ENCODE assay signal across 9 mouse cellular contexts in the genomic region with DNA sequence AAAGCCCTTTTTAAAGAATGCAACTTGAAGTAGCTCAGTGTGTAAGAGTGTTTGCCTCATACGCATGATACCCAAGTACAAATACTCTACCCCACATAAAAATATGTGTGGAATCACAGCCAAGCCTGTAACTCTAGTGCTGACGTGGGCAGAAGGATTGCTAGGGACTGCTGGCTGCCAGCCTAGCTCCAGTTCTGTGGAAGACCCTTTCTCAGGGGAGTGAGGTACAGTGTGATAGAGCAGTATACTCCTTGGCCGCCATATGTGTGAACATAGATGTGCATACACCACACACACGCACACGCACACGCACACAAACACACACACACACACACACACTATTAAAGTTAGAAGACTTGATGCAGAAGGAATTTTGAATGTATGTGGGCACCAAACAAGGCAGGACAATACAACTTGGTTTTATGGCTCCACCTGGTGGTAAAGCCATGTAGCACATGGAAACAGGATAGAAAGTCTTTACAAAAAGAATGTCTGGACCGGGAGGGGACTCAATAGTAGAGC. TPM values are rescaled to one million over a fixed set of nuclear protein-coding genes. Genes with fewer than 3 reads are reported as not detected.
A peak's percentile ranks its signal among the peaks of the same experiment; 100 is the strongest.
DNase-seq lines count a peak whose midpoint lies in the region; ATAC-seq and TF ChIP-seq lines count a peak whose summit lies in the region.
"Had no signal": no experiment of that assay in that cellular context is flagged by ENCODE, and none has a peak within 500 bp of the region (broad histone marks: within the 10 kb centered on the region; RNA-seq: fewer than 3 reads in every experiment).

No protein-coding gene starts in this region.

- H3K4me2 ChIP-seq in kidney, embryonic 14.5 days (replicated peaks; ENCODE audit: low read depth, low read length), result no peak overlapping the region
- no peak overlapping the region for H3K4me2 ChIP-seq in forebrain, embryonic 13.5 days
- H3K4me2 ChIP-seq in midbrain, postnatal 0 days (ENCODE audit: low read depth, low read length, poor library complexity, severe bottlenecking), result no peak overlapping the region
- no peak overlapping the region for H3K4me2 ChIP-seq in stomach, embryonic 15.5 days
- H3K4me2 ChIP-seq: embryonic facial prominence, embryonic 12.5 days had no signal

- peak; percentile 88 for TF ChIP-seq CTCF in midbrain, postnatal 0 days (IDR thresholded peaks at IDR 0.05)

- no peak overlapping the region for H3K4me3 ChIP-seq in kidney, embryonic 14.5 days (ENCODE audit: low read length)
- no peak overlapping the region for H3K4me3 ChIP-seq in forebrain, embryonic 13.5 days
- no peak overlapping the region for H3K4me3 ChIP-seq in midbrain, postnatal 0 days (ENCODE audit: low read depth, low read length)
- H3K4me3 ChIP-seq in stomach, embryonic 15.5 days (replicated peaks), result no peak overlapping the region
- H3K4me3 ChIP-seq: embryonic facial prominence, embryonic 12.5 days had no signal

- ATAC-seq in kidney, embryonic 14.5 days (ENCODE audit: low FRiP score, low TSS enrichment), result no peak
- peak; percentile 38; the same call in 1 of the 2 replicates for ATAC-seq in forebrain, embryonic 13.5 days
- peak; percentile 52 for ATAC-seq in inflammation-experienced regulatory T-cells, adult 6 months
- 0 out of 2 replicates have a peak, but pooled peaks have one; percentile 23 for ATAC-seq in midbrain, postnatal 0 days (ENCODE audit: low FRiP score)
- ATAC-seq in stomach, embryonic 15.5 days (ENCODE audit: insufficient read depth, low FRiP score, low read depth), result peak; percentile 66; the same call in 1 of the 2 replicates

- no peaks in the 10 kb centered on the region for H3K9me3 ChIP-seq in kidney, embryonic 14.5 days (ENCODE audit: control insufficient read depth, low read length)
- H3K9me3 ChIP-seq in forebrain, embryonic 13.5 days (replicated peaks), result no peaks in the 10 kb centered on the region
- no peaks in the 10 kb centered on the region for H3K9me3 ChIP-seq in midbrain, postnatal 0 days (ENCODE audit: low read length)
- H3K9me3 ChIP-seq in stomach, embryonic 15.5 days, result no peaks in the 10 kb centered on the region
- H3K9me3 ChIP-seq: embryonic facial prominence, embryonic 12.5 days had no signal

- H3K27me3 ChIP-seq in kidney, embryonic 14.5 days (ENCODE audit: control insufficient read depth, insufficient read depth, low read length), result no peaks in the 10 kb centered on the region
- H3K27me3 ChIP-seq in forebrain, embryonic 13.5 days, result no peaks in the 10 kb centered on the region
- no peaks in the 10 kb centered on the region for H3K27me3 ChIP-seq in midbrain, postnatal 0 days (ENCODE audit: insufficient read depth, low read length)
- H3K27me3 ChIP-seq in stomach, embryonic 15.5 days (replicated peaks), result no peaks in the 10 kb centered on the region
- H3K27me3 ChIP-seq: embryonic facial prominence, embryonic 12.5 days had no signal

- WGBS in kidney, embryonic 14.5 days, result 72% methylated on average over 7 of the region's 7 CpGs
- WGBS in forebrain, embryonic 13.5 days, result 64% methylated on average over 7 of the region's 7 CpGs
- 67% methylated on average over 7 of the region's 7 CpGs for WGBS in midbrain, postnatal 0 days
- 58% methylated on average over 7 of the region's 7 CpGs for WGBS in stomach, embryonic 15.5 days

- H3K9ac ChIP-seq in kidney, embryonic 14.5 days (ENCODE audit: low read depth, low read length), result no peak overlapping the region
- no peak overlapping the region for H3K9ac ChIP-seq in forebrain, embryonic 13.5 days
- H3K9ac ChIP-seq in midbrain, postnatal 0 days (replicated peaks; ENCODE audit: low read length, poor library complexity, severe bottlenecking), result no peak overlapping the region
- H3K9ac ChIP-seq in stomach, embryonic 15.5 days, result no peak overlapping the region
- H3K9ac ChIP-seq: embryonic facial prominence, embryonic 12.5 days had no signal

- H3K27ac ChIP-seq in kidney, embryonic 14.5 days (ENCODE audit: low read depth, low read length), result no peak overlapping the region
- H3K27ac ChIP-seq in forebrain, embryonic 13.5 days, result no peak overlapping the region
- no peak overlapping the region for H3K27ac ChIP-seq in midbrain, postnatal 0 days (ENCODE audit: low read depth, low read length)
- no peak overlapping the region for H3K27ac ChIP-seq in stomach, embryonic 15.5 days
- H3K27ac ChIP-seq: embryonic facial prominence, embryonic 12.5 days had no signal

- H3K36me3 ChIP-seq in kidney, embryonic 14.5 days (ENCODE audit: control insufficient read depth, insufficient read depth, low read length), result peaks cover 10% of the 10 kb centered on the region; the same call in 1 of the 2 replicates
- H3K36me3 ChIP-seq in forebrain, embryonic 13.5 days (ENCODE audit: poor library complexity, severe bottlenecking), result no peaks in the 10 kb centered on the region
- H3K36me3 ChIP-seq in midbrain, postnatal 0 days (ENCODE audit: insufficient read depth, low read length), result no peaks in the 10 kb centered on the region
- 0 out of 2 replicates have a peak, but pooled peaks cover 3% of the 10 kb centered on the region for H3K36me3 ChIP-seq in stomach, embryonic 15.5 days

- DNase-seq in kidney, adult 18-20 months, result peak; percentile 59
- peak; percentile 60 for DNase-seq in c-Kit-positive CD71-positive TER-119-negative erythroid progenitor cells, embryonic 14.5 days (ENCODE audit: low read depth)
- peak; percentile 48 for DNase-seq in left cerebral cortex, postnatal 4 days
- DNase-seq in midbrain, postnatal 0 days (ENCODE audit: low spot score), result peak; percentile 74

- H3K4me1 ChIP-seq in kidney, embryonic 14.5 days (ENCODE audit: control insufficient read depth, insufficient read depth, low read length), result no peaks in the 10 kb centered on the region
- no peaks in the 10 kb centered on the region for H3K4me1 ChIP-seq in forebrain, embryonic 13.5 days
- no peaks in the 10 kb centered on the region for H3K4me1 ChIP-seq in midbrain, postnatal 0 days (ENCODE audit: insufficient read depth, low read length)
- H3K4me1 ChIP-seq in stomach, embryonic 15.5 days, result no peaks in the 10 kb centered on the region
- H3K4me1 ChIP-seq: embryonic facial prominence, embryonic 12.5 days had no signal

- intact Hi-C loops in left cerebral cortex, postnatal 4 days (cut with DNase I), result no loop called here

RNA-seq across cellular contexts. Expression of gene Ric1, which starts 41.2 kb away (rescaled TPM):
- polyA plus RNA-seq in kidney, embryonic 14.5 days (2014; fragmentation: Nextera tagmentation; extraction: Ambion mirVana), result 17.4 and 19.3 TPM in 2 replicates
- polyA plus RNA-seq in forebrain, embryonic 13.5 days (2015; fragmentation: Nextera tagmentation; extraction: Ambion mirVana), result 11.2 and 11.8 TPM in 2 replicates
- 10 to 100 TPM; 11.8 to 16.6 (median 13.1) TPM for polyA plus RNA-seq in inflammation-experienced regulatory T-cells, adult 6 months (2017; shearing (Covaris generic))
- total RNA-seq in left cerebral cortex, postnatal 4 days (2021), result 10 to 100 TPM; 40.8 to 43.6 TPM
- total RNA-seq in midbrain, postnatal 0 days (2014; rRNA removed), result 37.4 and 45.9 TPM in 2 replicates
- 10.7 and 13.8 TPM in 2 replicates for polyA plus RNA-seq in midbrain, postnatal 0 days (2015; fragmentation: Nextera tagmentation; extraction: Ambion mirVana)
- 13.8 and 14.3 TPM in 2 replicates for polyA plus RNA-seq in stomach, embryonic 15.5 days (2015; fragmentation: Nextera tagmentation; extraction: Ambion mirVana)
